Mouse (Mus musculus) layer of hippocampus, adult 2 months (tissue): ENCODE data around the gene Olfr598. TPM values are rescaled to one million over a fixed set of nuclear protein-coding genes. Genes with fewer than 3 reads are reported as not detected.
"Not testable (repeated sequence)": the region's sequence is repeated elsewhere in the genome, so short reads cannot be mapped to it uniquely, and the experiment has no call there.

ENCODE experiments used
- DNase-seq, 2 experiments: peaks; one replicate each; pipeline ENCODE4 v3.0.0; 2022; ENCODE audit warnings: low spot score in 2 of 2
- H3K27ac ChIP-seq: fragments of 200-600 bp; 2 replicates; pipeline ENCODE4 v1.8.1; 2022
- H3K4me3 ChIP-seq: fragments of 200-600 bp; 2 replicates; pipeline ENCODE4 v1.8.1; 2022; ENCODE audit warnings: mild to moderate bottlenecking
- CTCF ChIP-seq: fragments of 200-600 bp; conservative IDR thresholded peaks from 2 replicates; pipeline ENCODE4 v1.8.1; 2022; ENCODE audit warnings: antibody characterized with exemption, mild to moderate bottlenecking, moderate library complexity
- long read RNA-seq, 2 experiments: library from polyadenylated mRNA; stranded (forward); transcript quantifications; one replicate each; pipeline ENCODE4 v2.0.0; 2021; ENCODE audit warnings: borderline mapping rate in 2 of 2
- total RNA-seq, 2 experiments: library from RNA; stranded (reverse); gene quantifications; 2 replicates each; pipeline ENCODE4 v1.2.3; 2021

Olfr598 gene
- total RNA-seq: not detected
- long read RNA-seq, experiment 1: 0 reads
- long read RNA-seq, experiment 2: 0 reads

DNA sequence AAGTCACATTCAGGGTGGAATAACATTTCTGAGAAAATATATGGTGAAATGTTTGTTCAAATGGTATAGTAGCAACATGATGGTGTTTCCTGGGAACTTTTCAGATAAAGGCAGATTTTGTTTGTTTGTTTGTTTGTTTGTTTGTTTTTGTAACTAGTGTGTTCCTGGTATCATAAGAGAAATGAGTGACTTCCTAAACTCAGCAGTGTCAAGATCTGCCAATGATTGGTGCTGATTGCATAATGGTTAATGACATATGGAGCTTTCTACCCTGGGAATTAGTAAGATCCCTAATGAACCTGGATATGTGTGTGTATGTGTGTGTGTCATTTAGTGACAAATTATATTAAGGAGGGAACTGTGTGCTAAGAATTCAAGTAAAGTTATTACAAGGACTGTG is at the start of gene Olfr598:
Olfr598 (plus strand) TSS at position 301 of the 400 bp plus-strand sequence.
- H3K27ac ChIP-seq: no peak within 1 kb of the TSS
- no peak for TF ChIP-seq CTCF
- DNase-seq: no peak
- no peak within 1 kb of the TSS for H3K4me3 ChIP-seq

DNA sequence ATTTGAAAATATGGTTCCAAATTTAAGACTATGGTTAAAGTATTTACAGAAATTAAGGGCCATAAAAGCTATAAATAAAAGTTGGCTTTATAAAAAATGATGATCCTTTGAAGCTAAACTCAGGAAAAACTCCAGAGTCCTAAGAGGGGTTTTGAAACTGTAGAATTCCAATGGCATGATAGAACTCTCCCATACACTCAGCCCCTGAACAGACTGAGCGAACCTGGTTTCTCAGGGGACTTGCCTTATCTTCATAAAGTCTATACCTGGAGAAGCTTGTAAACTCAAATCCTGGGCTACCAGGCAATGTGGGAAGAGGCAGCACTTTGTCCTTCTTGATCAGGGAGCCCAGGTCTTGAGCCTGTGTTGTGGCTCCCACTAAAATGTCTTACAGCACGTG is 18.0 kb upstream of the Olfr598 start, which contains the start of gene Olfr596:
Olfr596 (plus strand) TSS at position 301 of the 400 bp plus-strand sequence.
- DNase-seq, H3K27ac ChIP-seq, H3K4me3 ChIP-seq: not testable (repeated sequence)

DNA sequence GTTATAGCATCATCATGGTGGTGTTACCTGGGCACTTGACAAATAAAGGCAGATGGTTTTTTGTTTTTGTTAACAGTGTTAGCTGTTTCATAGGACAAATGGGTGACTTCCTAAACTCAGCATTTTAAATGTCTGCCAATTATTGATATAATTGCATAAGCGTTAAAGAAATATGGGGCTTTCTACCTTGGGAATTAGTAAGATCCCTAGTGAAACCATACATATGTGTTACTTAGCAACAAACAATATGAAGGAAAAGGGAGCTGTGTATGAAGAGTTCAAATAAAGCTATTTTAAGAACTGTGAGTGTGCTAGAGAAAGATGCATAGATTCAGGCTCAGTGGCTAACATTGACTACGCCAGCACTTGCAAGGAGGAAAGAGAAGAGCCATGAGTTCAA is 7.4 kb upstream of the Olfr598 start, which contains the start of gene Olfr597:
Olfr597 (plus strand) TSS at position 301 of the 400 bp plus-strand sequence.
- H3K27ac ChIP-seq, DNase-seq: not testable (repeated sequence)

DNA sequence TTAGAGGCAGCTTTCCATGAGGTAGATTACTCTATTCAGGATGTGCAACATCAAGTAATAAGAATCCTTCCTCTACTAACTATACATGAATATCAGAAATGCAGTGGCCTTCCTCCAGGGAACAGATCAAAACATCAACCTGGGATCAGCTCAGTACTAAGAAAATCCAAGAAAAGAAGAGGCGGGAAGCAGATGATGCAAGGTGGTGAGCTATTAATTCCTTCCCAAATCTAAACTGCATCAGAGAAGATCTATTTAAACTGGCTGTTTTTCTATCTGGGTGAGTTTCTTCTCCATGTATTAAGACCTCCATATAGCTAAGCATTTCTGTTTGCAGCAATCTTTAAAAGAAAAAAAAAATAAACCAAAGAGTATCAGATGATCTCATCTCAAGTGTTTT is 12.2 kb downstream of the Olfr598 start, which contains the start of gene Olfr599:
Olfr599 (plus strand) TSS at position 301 of the 400 bp plus-strand sequence.
- Histone ChIP-seq H3K4me3 (no peak within 1 kb of the TSS), H3K27ac (no peak within 1 kb of the TSS)
- TF ChIP-seq CTCF: no peak
- DNase-seq: no peak

More for the DNA sequence above, 7.4 kb upstream of the Olfr598 start, which contains the start of gene Olfr597:
- H3K4me3 ChIP-seq: not testable (repeated sequence)

DNA sequence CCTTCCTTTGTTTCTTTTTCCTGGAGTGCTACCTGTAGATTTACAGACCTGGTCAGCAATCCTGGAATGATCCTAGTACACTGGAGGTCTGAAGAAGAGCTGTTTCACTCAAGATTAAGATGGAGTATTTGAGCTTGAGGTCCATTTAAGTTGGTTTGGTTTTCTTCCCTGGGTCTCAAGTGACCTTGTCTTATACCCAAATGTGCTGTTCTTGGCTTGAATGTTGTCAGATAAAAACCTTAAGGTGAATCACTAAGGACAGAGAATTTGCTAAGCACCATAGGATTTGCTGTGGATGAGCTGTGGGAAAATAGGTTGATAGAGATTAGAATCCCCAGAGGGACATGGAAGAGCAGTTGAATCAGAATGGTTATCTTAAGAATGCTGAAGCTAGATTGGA is 26.2 kb downstream of the Olfr598 start, which contains the start of gene Olfr600:
Olfr600 (minus strand) TSS at position 101 of the 400 bp plus-strand sequence.
- Histone ChIP-seq H3K27ac (no peak within 1 kb of the TSS), H3K4me3 (no peak within 1 kb of the TSS)
- DNase-seq: no peak
- no peak for TF ChIP-seq CTCF

DNA sequence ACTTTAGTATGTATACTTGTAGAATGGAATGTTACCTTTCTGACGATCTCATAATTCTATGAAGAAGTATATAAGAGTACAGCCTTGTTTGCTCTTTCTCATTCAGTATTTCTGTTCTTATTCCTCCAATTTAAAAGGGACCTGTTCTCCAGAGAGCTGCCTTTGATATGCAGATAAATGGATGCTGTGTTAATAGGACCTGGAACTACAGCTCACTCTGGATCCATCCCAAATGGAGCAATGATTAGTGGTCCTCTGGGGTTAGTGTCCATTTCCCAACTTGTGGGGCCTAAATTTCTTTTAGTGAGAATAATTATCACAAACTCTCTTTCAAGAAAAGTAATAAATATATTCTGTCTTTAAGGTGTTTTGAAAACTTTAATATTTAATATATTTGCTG is 39.2 kb downstream of the Olfr598 start, which contains the start of gene Olfr601:
Olfr601 (minus strand) TSS at position 101 of the 400 bp plus-strand sequence.
- Histone ChIP-seq H3K27ac (no peak within 1 kb of the TSS), H3K4me3 (no peak within 1 kb of the TSS)
- DNase-seq: no peak
- TF ChIP-seq CTCF: no peak

Other genes with a start within 250 kb of the Olfr598 start
- gene Olfr584, start 241.7 kb upstream of the Olfr598 start, total RNA-seq: not detected
- gene Olfr585, start 225.8 kb upstream of the Olfr598 start, total RNA-seq: not detected
- not detected for gene Olfr586, start 197.9 kb upstream of the Olfr598 start, total RNA-seq
- not detected for gene Olfr588-ps1, start 182.7 kb upstream of the Olfr598 start, total RNA-seq
- not detected for gene Olfr589, start 167.2 kb upstream of the Olfr598 start, total RNA-seq
- not detected for gene Olfr591, start 145.2 kb upstream of the Olfr598 start, total RNA-seq
- not detected for gene Olfr592, start 138.8 kb upstream of the Olfr598 start, total RNA-seq
- gene Olfr593, start 111.7 kb upstream of the Olfr598 start, total RNA-seq: not detected
- gene Olfr594, start 106.6 kb upstream of the Olfr598 start, total RNA-seq: not detected
- gene Usp17ld, start 71.1 kb upstream of the Olfr598 start, total RNA-seq: not detected
- gene Olfr596, start 17.9 kb upstream of the Olfr598 start, total RNA-seq: not detected
- not detected for gene Olfr597, start 7.3 kb upstream of the Olfr598 start, total RNA-seq
- gene Olfr599, start 12.3 kb downstream of the Olfr598 start, total RNA-seq: not detected
- gene Olfr600, start 26.1 kb downstream of the Olfr598 start, total RNA-seq: not detected
- gene Olfr601, start 39.1 kb downstream of the Olfr598 start, total RNA-seq: not detected
- not detected for gene Olfr603, start 62.6 kb downstream of the Olfr598 start, total RNA-seq
- gene Usp17lc, start 91.5 kb downstream of the Olfr598 start, total RNA-seq: not detected
- gene Olfr605, start 121.9 kb downstream of the Olfr598 start, total RNA-seq: not detected
- gene Olfr606, start 125.5 kb downstream of the Olfr598 start, total RNA-seq: not detected
- gene Olfr607, start 140.6 kb downstream of the Olfr598 start, total RNA-seq: not detected
- not detected for gene Olfr608, start 146.3 kb downstream of the Olfr598 start, total RNA-seq
- not detected for gene Olfr609, start 174.5 kb downstream of the Olfr598 start, total RNA-seq
- not detected for gene Olfr610, start 188.6 kb downstream of the Olfr598 start, total RNA-seq
- gene Olfr611, start 197.3 kb downstream of the Olfr598 start, total RNA-seq: not detected
- gene Olfr612, start 219.1 kb downstream of the Olfr598 start, total RNA-seq: not detected
- gene Olfr613, start 224.5 kb downstream of the Olfr598 start, total RNA-seq: not detected
- not detected for gene Olfr615, start 232.5 kb downstream of the Olfr598 start, total RNA-seq
- not detected for gene Olfr616, start 245.6 kb downstream of the Olfr598 start, total RNA-seq
- gene Olfr617, start 249.5 kb downstream of the Olfr598 start, total RNA-seq: not detected